Mouse (Mus musculus) bone marrow, adult 2 months (tissue): ENCODE results near the gene Kdelr2. TPM values are rescaled to one million over a fixed set of nuclear protein-coding genes. Genes with fewer than 3 reads are reported as not detected.

Experiments used
- H3K27ac ChIP-seq: fragments of 200-500 bp; 2 replicates; pipeline ENCODE4 v1.5.1; 2012; ENCODE audit warnings: low read depth, mild to moderate bottlenecking, control low read depth, inconsistent platforms, low read length; ENCODE audit not compliant: control insufficient read depth, poor library complexity, insufficient read depth
- H3K4me1 ChIP-seq: fragments of 200-500 bp; 2 replicates; pipeline ENCODE4 v1.6.1; 2011; ENCODE audit warnings: low read length; ENCODE audit not compliant: control insufficient read depth, insufficient read depth
- H3K4me3 ChIP-seq: fragments of 200-500 bp; replicated peaks from 2 replicates; pipeline ENCODE3; 2011; ENCODE audit warnings: mild to moderate bottlenecking, low read depth, low read length, control low read depth; ENCODE audit not compliant: control insufficient read depth
- CTCF ChIP-seq: fragments of 200-500 bp; IDR thresholded peaks from 2 replicates; pipeline ENCODE4 v1.5.1; 2011; ENCODE audit warnings: low read length, control low read depth; ENCODE audit not compliant: control insufficient read depth, insufficient read depth
- POLR2A ChIP-seq: fragments of 200-500 bp; IDR thresholded peaks from 2 replicates; pipeline ENCODE4 v1.6.1; 2011; ENCODE audit warnings: low read depth, mild to moderate bottlenecking, control low read depth, low read length, borderline replicate concordance; ENCODE audit not compliant: control insufficient read depth
- WGBS: fragments of 180-500 bp; shearing (Covaris S2); methylation state at CpG from one replicate; pipeline ENCODE4 v1.1.7; 2018; 5-methylcytosine and 5-hydroxymethylcytosine counted together
- polyA plus RNA-seq: library from polyadenylated mRNA; stranded (reverse); fragments of >200 nt; gene quantifications from 2 replicates; pipeline ENCODE4 v1.2.4, GENCODE M21; 2011; ENCODE audit warnings: low replicate concordance; ENCODE audit not compliant: missing spikeins, insufficient read depth, insufficient read length

Kdelr2 gene
- polyA plus RNA-seq, 1 experiment: 24.9 TPM

GRCm38 (mm10) chr5:143367931-143368330 is 35.7 kb upstream of the Kdelr2 start:
- H3K4me1 ChIP-seq: no peaks in the 10 kb centered on the region
- no peak overlapping the region for H3K4me3 ChIP-seq
- WGBS: 68% methylated on average over 3 of the region's 3 CpGs
- TF ChIP-seq POLR2A (no peak), CTCF (no peak)
- H3K27ac ChIP-seq: no peak overlapping the region

DNA sequence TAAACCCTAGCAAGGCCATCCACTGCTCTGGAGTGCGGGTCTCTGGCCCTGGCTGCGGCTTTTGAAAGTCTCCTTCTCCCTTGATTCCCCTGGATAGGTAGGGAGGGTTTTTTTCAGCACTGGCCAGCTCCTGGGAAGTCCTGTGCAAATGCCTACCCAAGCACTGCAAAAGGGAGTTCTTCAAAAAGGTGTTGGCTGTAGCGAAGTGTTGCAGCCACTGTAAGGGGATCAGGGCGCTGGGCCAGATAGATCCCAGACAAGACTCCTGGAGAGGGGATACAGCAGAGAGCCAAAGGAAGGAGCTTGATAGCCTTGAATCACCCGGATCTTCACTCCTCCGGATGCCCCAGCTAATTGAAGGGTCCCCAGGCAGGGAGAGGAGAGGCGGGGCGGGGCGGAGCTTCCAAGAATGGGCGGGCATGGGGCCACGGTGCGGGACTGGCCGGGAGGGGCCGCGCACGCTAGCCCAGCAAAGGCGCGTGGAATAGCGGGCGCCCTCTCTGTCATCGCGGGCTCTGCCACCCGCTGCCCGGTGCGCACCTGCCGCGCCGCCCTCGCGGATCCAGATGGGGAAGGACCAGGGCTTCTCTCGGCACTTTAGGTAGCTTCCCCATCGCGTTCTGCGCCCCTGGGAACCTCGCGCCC is 33.9 kb upstream of the Kdelr2 start:
- Histone ChIP-seq H3K27ac (no peak overlapping the region), H3K4me1 (no peaks in the 10 kb centered on the region), H3K4me3 (no peak overlapping the region)
- no peak for TF ChIP-seq CTCF
- TF ChIP-seq POLR2A: no peak
- WGBS: 2% methylated on average over 36 of the region's 36 CpGs

GRCm38 (mm10) chr5:143370416-143371145 is 33.1 kb upstream of the Kdelr2 start:
- Histone ChIP-seq H3K27ac (no peak overlapping the region), H3K4me1 (no peaks in the 10 kb centered on the region), H3K4me3 (no peak overlapping the region)
- WGBS: 29% methylated on average over 17 of the region's 17 CpGs
- TF ChIP-seq POLR2A: no peak
- TF ChIP-seq CTCF: no peak

DNA sequence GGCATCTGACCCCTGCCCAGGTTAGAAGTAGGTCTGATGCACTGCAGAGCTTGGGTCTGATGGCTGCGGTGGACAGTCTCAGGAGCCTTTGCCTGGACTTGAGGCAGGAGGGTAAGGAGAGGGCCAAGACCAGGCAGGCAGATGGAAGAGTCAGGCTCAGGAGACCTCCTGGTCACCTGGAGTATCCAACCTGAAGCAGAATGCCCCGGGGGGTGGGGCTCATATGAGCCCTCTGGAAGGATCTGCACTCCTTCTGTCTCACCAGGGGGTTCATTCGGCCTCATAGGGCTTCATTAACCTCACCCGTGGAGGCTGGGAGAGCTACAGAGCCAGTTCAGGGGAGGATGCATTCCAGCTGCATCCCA is 32.5 kb upstream of the Kdelr2 start:
- Histone ChIP-seq H3K4me1 (no peaks in the 10 kb centered on the region), H3K4me3 (no peak overlapping the region), H3K27ac (no peak overlapping the region)
- TF ChIP-seq POLR2A (no peak), CTCF (no peak)
- WGBS: 56% methylated on average over 4 of the region's 4 CpGs

DNA sequence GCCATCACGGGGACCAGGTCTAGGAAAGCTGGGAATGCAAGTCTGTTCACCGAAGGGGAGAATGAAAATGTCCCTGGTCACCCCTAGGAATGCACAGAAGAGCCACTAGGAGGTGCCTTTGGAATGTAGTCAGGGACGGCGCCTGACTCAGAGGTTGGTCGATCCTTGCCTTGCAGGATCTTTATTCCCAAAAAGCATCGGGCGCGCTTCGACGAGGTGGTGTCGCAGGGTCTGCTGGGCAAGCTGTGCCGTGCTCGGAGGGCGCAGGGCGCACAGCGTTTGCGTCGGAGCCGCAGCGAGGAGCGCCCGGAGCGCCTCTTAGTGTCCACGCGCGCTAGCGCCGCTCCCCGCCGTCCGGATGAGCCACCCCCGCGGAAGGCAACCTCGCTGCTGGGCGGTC is 30.8 kb upstream of the Kdelr2 start:
- H3K4me3 ChIP-seq: no peak overlapping the region
- 3% methylated on average over 35 of the region's 35 CpGs for WGBS
- H3K4me1 ChIP-seq: no peaks in the 10 kb centered on the region
- TF ChIP-seq CTCF (no peak), POLR2A (no peak)
- no peak overlapping the region for H3K27ac ChIP-seq

- WGBS: 11% methylated on average over 21 of the region's 21 CpGs
- Histone ChIP-seq H3K27ac (no peak overlapping the region), H3K4me3 (no peak overlapping the region), H3K4me1 (no peaks in the 10 kb centered on the region)
- TF ChIP-seq POLR2A (no peak), CTCF (peak; percentile 74)
Measured at GRCm38 (mm10) chr5:143375242-143375641, 28.4 kb upstream of the Kdelr2 start.

- Histone ChIP-seq H3K4me3 (no peak overlapping the region), H3K27ac (no peak overlapping the region), H3K4me1 (no peaks in the 10 kb centered on the region)
- 82% methylated on average over 4 of the region's 4 CpGs for WGBS
- TF ChIP-seq CTCF (peak; percentile 33; the same call in 1 of the 2 replicates), POLR2A (no peak)
Measured at GRCm38 (mm10) chr5:143376156-143376555, 27.5 kb upstream of the Kdelr2 start.

DNA sequence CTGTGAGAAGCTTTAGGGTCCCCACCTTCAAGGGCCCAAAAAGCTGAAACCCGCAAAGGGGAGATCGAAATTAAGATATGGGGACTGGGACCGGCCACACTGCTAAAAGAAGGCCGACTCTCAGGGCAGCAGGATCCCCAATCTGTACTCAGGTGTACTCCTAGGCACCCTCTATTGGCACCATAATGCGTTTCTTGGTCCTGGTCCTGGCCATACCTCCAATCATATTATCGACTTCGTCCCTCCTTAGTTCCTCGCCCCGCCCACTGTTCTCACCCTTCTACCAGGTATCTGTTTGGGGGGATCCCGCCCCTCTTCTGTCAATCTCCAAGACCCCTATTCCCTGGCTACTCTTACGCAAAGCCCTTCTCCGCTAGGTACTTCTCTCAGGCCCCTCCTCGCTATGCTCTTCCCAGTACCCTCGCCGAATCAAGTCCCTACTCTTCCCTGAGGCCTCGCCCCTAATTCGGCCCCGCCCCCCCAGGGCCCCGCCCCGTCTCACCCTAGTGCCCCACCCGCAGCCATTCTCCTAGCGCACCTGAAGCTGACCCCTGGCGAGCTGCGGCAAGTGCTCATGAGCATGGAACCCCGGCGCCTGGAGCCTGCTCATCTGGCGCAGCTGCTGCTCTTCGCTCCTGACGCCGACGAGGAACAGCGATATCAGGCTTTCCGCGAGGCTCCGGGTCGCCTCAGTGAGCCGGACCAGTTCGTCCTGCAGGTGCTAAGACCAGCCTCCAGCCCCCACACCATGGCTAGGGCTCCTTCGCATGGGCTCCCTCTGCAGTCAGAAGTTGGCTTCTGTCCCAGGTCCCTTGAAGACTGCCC is 16.6 kb upstream of the Kdelr2 start:
- TF ChIP-seq CTCF (no peak), POLR2A (no peak)
- WGBS: 8% methylated on average over 39 of the region's 39 CpGs
- no peak overlapping the region for H3K4me3 ChIP-seq
- no peaks in the 10 kb centered on the region for H3K4me1 ChIP-seq
- no peak overlapping the region for H3K27ac ChIP-seq
